In genomic region chr9:107303900-107304299, GRCm38 (mm10) we compare ENCODE assay signal across 18 mouse cellular contexts.
"Had no signal": no experiment of that assay in that cellular context is flagged by ENCODE, and none has a peak within 500 bp of the region (broad histone marks: within the 10 kb centered on the region; RNA-seq: fewer than 3 reads in every experiment).

No protein-coding gene starts in this region.

- H3K9ac ChIP-seq: intestine, embryonic 15.5 days; kidney, embryonic 15.5 days; limb, embryonic 12.5 days; limb, embryonic 15.5 days; lung, embryonic 15.5 days; midbrain, embryonic 13.5 days had no signal

- H3K9me3 ChIP-seq: intestine, embryonic 15.5 days; kidney, embryonic 15.5 days; limb, embryonic 12.5 days; limb, embryonic 15.5 days; lung, embryonic 15.5 days; megakaryocyte, embryonic 14.5 days; midbrain, embryonic 10.5 days; midbrain, embryonic 13.5 days had no signal

- H3K4me2 ChIP-seq: intestine, embryonic 15.5 days; kidney, embryonic 15.5 days; limb, embryonic 12.5 days; limb, embryonic 15.5 days; lung, embryonic 15.5 days; midbrain, embryonic 13.5 days had no signal

- DNase-seq: kidney, adult 11 months; kidney, adult 8-10 months; kidney, postnatal 10 days; layer of hippocampus, postnatal 36 days; lung, adult 18-20 months; lung, postnatal 10 days; lung, postnatal 36 days; thymus, postnatal 25 days had no signal

- H3K27ac ChIP-seq: intestine, embryonic 15.5 days; kidney, embryonic 15.5 days; left cerebral cortex, adult 2 months; limb, embryonic 12.5 days; limb, embryonic 15.5 days; midbrain, embryonic 10.5 days; midbrain, embryonic 13.5 days had no signal

- H3K4me3 ChIP-seq: intestine, embryonic 15.5 days; kidney, embryonic 15.5 days; left cerebral cortex, adult 2 months; limb, embryonic 12.5 days; limb, embryonic 15.5 days; lung, embryonic 15.5 days; midbrain, embryonic 10.5 days; midbrain, embryonic 13.5 days had no signal

- H3K27me3 ChIP-seq: intestine, embryonic 15.5 days; kidney, embryonic 15.5 days; limb, embryonic 12.5 days; limb, embryonic 15.5 days; lung, embryonic 15.5 days; megakaryocyte, embryonic 14.5 days; midbrain, embryonic 13.5 days had no signal

- ATAC-seq: intestine, embryonic 15.5 days; midbrain, embryonic 13.5 days; midbrain, embryonic 16.5 days had no signal

- H3K4me1 ChIP-seq: midbrain, embryonic 10.5 days; midbrain, embryonic 13.5 days had no signal
